Mouse (Mus musculus) hindbrain, embryonic 10.5 days (tissue): ENCODE results near the gene Fam151a. TPM values are rescaled to one million over a fixed set of nuclear protein-coding genes. Genes with fewer than 3 reads are reported as not detected.
"Not testable (repeated sequence)": the region's sequence is repeated elsewhere in the genome, so short reads cannot be mapped to it uniquely, and the experiment has no call there.

Experiments
- DNase-seq: peaks from one replicate; pipeline ENCODE4 v3.0.0-alpha.2; 2017; ENCODE audit warnings: low spot score
- H3K27ac ChIP-seq: fragments of 300-500 bp; sonication (generic); 2 replicates; pipeline ENCODE4 v1.5.1; 2016; ENCODE audit warnings: mild to moderate bottlenecking, moderate library complexity
- H3K27me3 ChIP-seq: fragments of 300-500 bp; sonication (generic); 2 replicates; pipeline ENCODE4 v1.6.1; 2016; ENCODE audit warnings: mild to moderate bottlenecking; ENCODE audit not compliant: poor library complexity, insufficient read depth, severe bottlenecking
- H3K36me3 ChIP-seq: fragments of 300-500 bp; sonication (generic); 2 replicates; pipeline ENCODE4 v1.6.1; 2016; ENCODE audit warnings: mild to moderate bottlenecking, moderate library complexity
- H3K4me1 ChIP-seq: fragments of 300-500 bp; sonication (generic); replicated peaks from 2 replicates; pipeline ENCODE4 v1.6.1; 2016; ENCODE audit warnings: mild to moderate bottlenecking
- H3K4me3 ChIP-seq: fragments of 300-500 bp; sonication (generic); 2 replicates; pipeline ENCODE4 v1.5.1; 2016; ENCODE audit warnings: mild to moderate bottlenecking, moderate library complexity
- H3K9me3 ChIP-seq: fragments of 300-500 bp; sonication (generic); 2 replicates; pipeline ENCODE4 v1.6.1; 2016; ENCODE audit warnings: mild to moderate bottlenecking, moderate library complexity
- WGBS: fragments of 180-500 bp; shearing (Covaris S2); methylation state at CpG from one replicate; pipeline ENCODE4 v1.1.7; 2016; 5-methylcytosine and 5-hydroxymethylcytosine counted together
- polyA plus RNA-seq: library from polyadenylated mRNA; unstranded; fragments of >200 nt; fragmentation: Nextera tagmentation; extraction: Ambion mirVana; gene quantifications from 2 replicates; pipeline ENCODE4 v1.2.1, GENCODE M21; 2016

The Fam151a gene
- polyA plus RNA-seq, 1 experiment from 2014 or later = not detected

GRCm38 (mm10) chr4:106780045-106780444 is 46.4 kb downstream of the Fam151a start:
- 3% methylated on average over 3 of the region's 3 CpGs for WGBS
- H3K27ac ChIP-seq = peak overlapping the region; percentile 81

GRCm38 (mm10) chr4:106783137-106783536 is 49.4 kb downstream of the Fam151a start:
- Histone ChIP-seq H3K27ac (0 out of 2 replicates have a peak overlapping the region, but pooled peaks have one; percentile 1), H3K4me3 (no peak overlapping the region), H3K36me3 (no peaks in the 10 kb centered on the region), H3K9me3 (no peaks in the 10 kb centered on the region), H3K27me3 (peaks cover 23% of the 10 kb centered on the region; the same call in 1 of the 2 replicates), H3K4me1 (peaks cover 90% of the 10 kb centered on the region)
- DNase-seq = no peak
- 75% methylated on average over 10 of the region's 10 CpGs for WGBS

More at GRCm38 (mm10) chr4:106780045-106780444, 46.4 kb downstream of the Fam151a start:
- no peaks in the 10 kb centered on the region for H3K9me3 ChIP-seq
- H3K4me3 ChIP-seq = no peak overlapping the region
- H3K36me3 ChIP-seq = no peaks in the 10 kb centered on the region
- DNase-seq = peak; percentile 85
- peaks cover 79% of the 10 kb centered on the region for H3K4me1 ChIP-seq
- H3K27me3 ChIP-seq = peaks cover 20% of the 10 kb centered on the region; the same call in 1 of the 2 replicates

GRCm38 (mm10) chr4:106784806-106785205 is 51.1 kb downstream of the Fam151a start:
- 92% methylated on average over 7 of the region's 7 CpGs for WGBS
- DNase-seq = no peak
- H3K4me3 ChIP-seq = no peak overlapping the region
- H3K9me3 ChIP-seq = no peaks in the 10 kb centered on the region
- peaks cover 86% of the 10 kb centered on the region for H3K4me1 ChIP-seq
- peak overlapping the region; percentile 89 for H3K27ac ChIP-seq
- H3K36me3 ChIP-seq = no peaks in the 10 kb centered on the region
- H3K27me3 ChIP-seq = peaks cover 23% of the 10 kb centered on the region; the same call in 1 of the 2 replicates

- no peaks in the 10 kb centered on the region for H3K9me3 ChIP-seq
- no peak for DNase-seq
- H3K36me3 ChIP-seq = no peaks in the 10 kb centered on the region
- H3K4me3 ChIP-seq = no peak overlapping the region
- H3K27ac ChIP-seq = peak overlapping the region; percentile 89
- 45% methylated on average over 7 of the region's 7 CpGs for WGBS
- peaks cover 23% of the 10 kb centered on the region; the same call in 1 of the 2 replicates for H3K27me3 ChIP-seq
- H3K4me1 ChIP-seq = peaks cover 81% of the 10 kb centered on the region
Observed at GRCm38 (mm10) chr4:106785345-106785744, 51.7 kb downstream of the Fam151a start.

GRCm38 (mm10) chr4:106785753-106786540 is 52.3 kb downstream of the Fam151a start:
- peak; percentile 81 for DNase-seq
- 8% methylated on average over 5 of the region's 5 CpGs for WGBS
- Histone ChIP-seq H3K27ac (peak overlapping the region; percentile 89), H3K4me3 (no peak overlapping the region), H3K9me3 (no peaks in the 10 kb centered on the region), H3K4me1 (peaks cover 75% of the 10 kb centered on the region), H3K36me3 (no peaks in the 10 kb centered on the region), H3K27me3 (peaks cover 18% of the 10 kb centered on the region; the same call in 1 of the 2 replicates)

GRCm38 (mm10) chr4:106787830-106788229 is 54.1 kb downstream of the Fam151a start:
- peaks cover 65% of the 10 kb centered on the region for H3K4me1 ChIP-seq
- 59% methylated on average over 7 of the region's 7 CpGs for WGBS

GRCm38 (mm10) chr4:106788627-106789026 is 54.9 kb downstream of the Fam151a start:
- Histone ChIP-seq H3K4me3 (no peak overlapping the region), H3K27ac (no peak overlapping the region), H3K27me3 (peaks cover 12% of the 10 kb centered on the region; the same call in 1 of the 2 replicates), H3K9me3 (no peaks in the 10 kb centered on the region), H3K4me1 (peaks cover 59% of the 10 kb centered on the region), H3K36me3 (no peaks in the 10 kb centered on the region)
- DNase-seq = no peak
- 84% methylated on average over 11 of the region's 11 CpGs for WGBS

More at GRCm38 (mm10) chr4:106787830-106788229, 54.1 kb downstream of the Fam151a start:
- H3K4me3 ChIP-seq = no peak overlapping the region
- H3K9me3 ChIP-seq = no peaks in the 10 kb centered on the region
- peak overlapping the region; percentile 89 for H3K27ac ChIP-seq
- DNase-seq = no peak
- no peaks in the 10 kb centered on the region for H3K36me3 ChIP-seq
- H3K27me3 ChIP-seq = peaks cover 12% of the 10 kb centered on the region; the same call in 1 of the 2 replicates

- H3K9me3 ChIP-seq = no peaks in the 10 kb centered on the region
- no peaks in the 10 kb centered on the region for H3K36me3 ChIP-seq
- peak overlapping the region; percentile 50; the same call in 1 of the 2 replicates for H3K27ac ChIP-seq
- 80% methylated on average over 9 of the region's 9 CpGs for WGBS
- no peak overlapping the region for H3K4me3 ChIP-seq
- peaks cover 3% of the 10 kb centered on the region; the same call in 1 of the 2 replicates for H3K27me3 ChIP-seq
- DNase-seq = no peak
- peaks cover 50% of the 10 kb centered on the region for H3K4me1 ChIP-seq
Observed at GRCm38 (mm10) chr4:106789705-106790104, 56.0 kb downstream of the Fam151a start.

- not testable (repeated sequence) for H3K27ac ChIP-seq, H3K36me3 ChIP-seq, H3K27me3 ChIP-seq, DNase-seq, H3K9me3 ChIP-seq, H3K4me3 ChIP-seq
- 87% methylated on average over 5 of the region's 5 CpGs for WGBS
- H3K4me1 ChIP-seq = peaks cover 45% of the 10 kb centered on the region
Observed at GRCm38 (mm10) chr4:106790218-106790617, 56.5 kb downstream of the Fam151a start.

GRCm38 (mm10) chr4:106790938-106791337 is 57.2 kb downstream of the Fam151a start:
- DNase-seq = no peak
- H3K27ac ChIP-seq = no peak overlapping the region
- H3K4me3 ChIP-seq = no peak overlapping the region
- no peaks in the 10 kb centered on the region for H3K36me3 ChIP-seq
- 93% methylated on average over 1 of the region's 1 CpGs for WGBS
- H3K9me3 ChIP-seq = no peaks in the 10 kb centered on the region
- H3K4me1 ChIP-seq = peaks cover 38% of the 10 kb centered on the region
- H3K27me3 ChIP-seq = peaks cover 3% of the 10 kb centered on the region; the same call in 1 of the 2 replicates

- no peak overlapping the region for H3K4me3 ChIP-seq
- H3K4me1 ChIP-seq = peaks cover 25% of the 10 kb centered on the region
- H3K9me3 ChIP-seq = no peaks in the 10 kb centered on the region
- no peaks in the 10 kb centered on the region for H3K27me3 ChIP-seq
- peak overlapping the region; percentile 5; the same call in 1 of the 2 replicates for H3K27ac ChIP-seq
- H3K36me3 ChIP-seq = no peaks in the 10 kb centered on the region
- DNase-seq = no peak
Observed at GRCm38 (mm10) chr4:106792276-106792675, 58.6 kb downstream of the Fam151a start.

GRCm38 (mm10) chr4:106793826-106794225 is 60.1 kb downstream of the Fam151a start:
- 92% methylated on average over 9 of the region's 9 CpGs for WGBS

GRCm38 (mm10) chr4:106794247-106794646 is 60.6 kb downstream of the Fam151a start:
- H3K36me3 ChIP-seq = no peaks in the 10 kb centered on the region
- H3K9me3 ChIP-seq = no peaks in the 10 kb centered on the region
- peaks cover 9% of the 10 kb centered on the region; the same call in 1 of the 2 replicates for H3K27me3 ChIP-seq
- no peak overlapping the region for H3K27ac ChIP-seq
- DNase-seq = no peak
- H3K4me3 ChIP-seq = no peak overlapping the region
- 92% methylated on average over 7 of the region's 7 CpGs for WGBS
- peaks cover 9% of the 10 kb centered on the region; the same call in 1 of the 2 replicates for H3K4me1 ChIP-seq

More at GRCm38 (mm10) chr4:106793826-106794225, 60.1 kb downstream of the Fam151a start:
- H3K4me1 ChIP-seq, H3K27ac ChIP-seq, H3K27me3 ChIP-seq, H3K9me3 ChIP-seq, H3K36me3 ChIP-seq, DNase-seq, H3K4me3 ChIP-seq: not testable (repeated sequence)
